Mouse (Mus musculus) liver, embryonic 13.5 days (tissue): ENCODE data around the gene Fgf4. TPM values are rescaled to one million over a fixed set of nuclear protein-coding genes. Genes with fewer than 3 reads are reported as not detected.

Experiments
- ATAC-seq: fragments of 200-750 bp; cut with Nextera tagmentation; 2 replicates; pipeline ENCODE4 v1.8.0; 2017; ENCODE audit warnings: low read depth, mild to moderate bottlenecking, moderate number of reproducible peaks, moderate library complexity
- DNase-seq: peaks from one replicate; pipeline ENCODE4 v3.0.0; 2022
- H3K27ac ChIP-seq: fragments of 300-500 bp; sonication (generic); 2 replicates; pipeline ENCODE4 v1.5.1; 2015; ENCODE audit warnings: moderate library complexity, mild to moderate bottlenecking, inconsistent platforms
- H3K27me3 ChIP-seq: fragments of 300-500 bp; sonication (generic); 2 replicates; pipeline ENCODE4 v1.6.1; 2015; ENCODE audit warnings: mild to moderate bottlenecking, inconsistent platforms
- H3K36me3 ChIP-seq: fragments of 300-500 bp; sonication (generic); 2 replicates; pipeline ENCODE4 v1.6.1; 2015; ENCODE audit warnings: mild to moderate bottlenecking, inconsistent platforms
- H3K4me1 ChIP-seq: fragments of 300-500 bp; sonication (generic); replicated peaks from 2 replicates; pipeline ENCODE4 v1.6.1; 2015; ENCODE audit warnings: inconsistent platforms
- H3K4me2 ChIP-seq: fragments of 300-500 bp; sonication (generic); 2 replicates; pipeline ENCODE4 v1.6.1; 2015; ENCODE audit warnings: inconsistent platforms, mild to moderate bottlenecking, moderate library complexity
- H3K4me3 ChIP-seq: fragments of 300-500 bp; sonication (generic); replicated peaks from 2 replicates; pipeline ENCODE4 v1.5.1; 2015; ENCODE audit warnings: mild to moderate bottlenecking, inconsistent platforms
- H3K9ac ChIP-seq: fragments of 300-500 bp; sonication (generic); 2 replicates; pipeline ENCODE4 v1.6.1; 2015; ENCODE audit warnings: mild to moderate bottlenecking, inconsistent platforms
- H3K9me3 ChIP-seq: fragments of 300-500 bp; sonication (generic); replicated peaks from 2 replicates; pipeline ENCODE4 v1.6.1; 2016; ENCODE audit warnings: inconsistent platforms
- WGBS: fragments of 180-500 bp; shearing (Covaris S2); methylation state at CpG from one replicate; pipeline ENCODE4 v1.1.7; 2015; ENCODE audit not compliant: insufficient replicate concordance; 5-methylcytosine and 5-hydroxymethylcytosine counted together
- polyA plus RNA-seq: library from polyadenylated mRNA; unstranded; fragments of >200 nt; fragmentation: Nextera tagmentation; extraction: Ambion mirVana; gene quantifications from 2 replicates; pipeline ENCODE4 v1.2.1, GENCODE M21; 2015

The Fgf4 gene
- polyA plus RNA-seq, 1 experiment from 2014 or later, result not detected

GRCm38 (mm10) chr7:144914296-144914947 is 67.3 kb downstream of the Fgf4 start:
- H3K27ac ChIP-seq, result no peak overlapping the region
- peak; percentile 91 for ATAC-seq
- peak overlapping the region; percentile 89 for H3K4me3 ChIP-seq
- peaks cover 26% of the 10 kb centered on the region for H3K36me3 ChIP-seq
- H3K4me2 ChIP-seq, result peak overlapping the region; percentile 96
- H3K4me1 ChIP-seq, result peaks cover 22% of the 10 kb centered on the region
- H3K9me3 ChIP-seq, result no peaks in the 10 kb centered on the region
- H3K9ac ChIP-seq, result peak overlapping the region; percentile 86; the same call in 1 of the 2 replicates
- 6% methylated on average over 17 of the region's 17 CpGs for WGBS
- no peak for DNase-seq
- peaks cover 6% of the 10 kb centered on the region; the same call in 1 of the 2 replicates for H3K27me3 ChIP-seq

Other genes with a start within 250 kb of the Fgf4 start
- gene Ano1, start 95.4 kb upstream of the Fgf4 start, polyA plus RNA-seq, result 3.4 and 3.8 TPM in 2 replicates
- gene Fgf3, start 9.3 kb upstream of the Fgf4 start, polyA plus RNA-seq, result 0.16 and 0.31 TPM in 2 replicates
- gene Fgf15, start 49.2 kb downstream of the Fgf4 start, polyA plus RNA-seq, result 0.07 and 0.14 TPM in 2 replicates
- gene LTO1, start 67.7 kb downstream of the Fgf4 start, polyA plus RNA-seq, result 9.6 and 11.2 TPM in 2 replicates
- gene Ccnd1, start 92.6 kb downstream of the Fgf4 start, polyA plus RNA-seq, result 36.8 and 50.3 TPM in 2 replicates